In genomic region chr1:176861981-176862644, GRCm38 (mm10) we compare ENCODE assay signal across 8 mouse cellular contexts. TPM values are rescaled to one million over a fixed set of nuclear protein-coding genes. Genes with fewer than 3 reads are reported as not detected.
A peak's percentile ranks its signal among the peaks of the same experiment; 100 is the strongest.
DNase-seq lines count a peak whose midpoint lies in the region; ATAC-seq and TF ChIP-seq lines count a peak whose summit lies in the region.

No protein-coding gene starts in this region.

- no peak overlapping the region for H3ac ChIP-seq in C2C12 (ENCODE audit: control insufficient read depth, insufficient read length, low read depth)

- TF ChIP-seq CTCF in C2C12 (IDR thresholded peaks at IDR 0.05; ENCODE audit: control insufficient read depth, insufficient read depth, insufficient read length): peak; percentile 15
- peak; percentile 91 for TF ChIP-seq CTCF in kidney, postnatal 0 days (IDR thresholded peaks at IDR 0.05; ENCODE audit: low read depth)
- TF ChIP-seq CTCF in lung, embryonic 14.5 days (IDR thresholded peaks at IDR 0.05; ENCODE audit: low read depth): peak; percentile 85

- no peak overlapping the region for H3K9ac ChIP-seq in kidney, postnatal 0 days (ENCODE audit: low read depth, low read length)
- H3K9ac ChIP-seq in lung, embryonic 14.5 days: no peak overlapping the region

- H3K9me3 ChIP-seq in kidney, postnatal 0 days (replicated peaks; ENCODE audit: low read length): no peaks in the 10 kb centered on the region
- H3K9me3 ChIP-seq in lung, embryonic 14.5 days (ENCODE audit: low read depth, low read length): no peaks in the 10 kb centered on the region

- H3K27ac ChIP-seq in kidney, postnatal 0 days: no peak overlapping the region
- H3K27ac ChIP-seq in lung, embryonic 14.5 days (ENCODE audit: low read depth): no peak overlapping the region

- no peaks in the 10 kb centered on the region for H3K4me1 ChIP-seq in kidney, postnatal 0 days (replicated peaks; ENCODE audit: insufficient read depth, low read length)
- H3K4me1 ChIP-seq in lung, embryonic 14.5 days (ENCODE audit: insufficient read depth): no peaks in the 10 kb centered on the region

- no peaks in the 10 kb centered on the region for H3K79me2 ChIP-seq in C2C12 (ENCODE audit: control insufficient read depth, insufficient read depth)

- H3K4me3 ChIP-seq in C2C12 (ENCODE audit: insufficient read depth, poor library complexity, severe bottlenecking): no peak overlapping the region
- no peak overlapping the region for H3K4me3 ChIP-seq in kidney, postnatal 0 days (replicated peaks; ENCODE audit: low read depth, low read length)
- H3K4me3 ChIP-seq in lung, embryonic 14.5 days (ENCODE audit: low read depth, low read length): no peak overlapping the region

- H3K36me3 ChIP-seq in C2C12 (ENCODE audit: control insufficient read depth, insufficient read depth): no peaks in the 10 kb centered on the region
- H3K36me3 ChIP-seq in kidney, postnatal 0 days (ENCODE audit: insufficient read depth, low read length): no peaks in the 10 kb centered on the region
- H3K36me3 ChIP-seq in lung, embryonic 14.5 days (ENCODE audit: insufficient read depth): no peaks in the 10 kb centered on the region

- DNase-seq in Muller cell, postnatal 12 days (ENCODE audit: inconsistent ontology term): peak; percentile 28
- DNase-seq in cerebellum, adult 9-11 months: peak; percentile 60
- peak; percentile 37 for DNase-seq in gastrocnemius, postnatal 10 days
- peak; percentile 88 for DNase-seq in kidney, postnatal 0 days (ENCODE audit: low spot score)
- peak; percentile 93 for DNase-seq in lung, embryonic 14.5 days
- no peak for DNase-seq in ovary, postnatal 36 days (ENCODE audit: low spot score)

- H3K4me2 ChIP-seq in kidney, postnatal 0 days (ENCODE audit: low read length): no peak overlapping the region
- H3K4me2 ChIP-seq in lung, embryonic 14.5 days: no peak overlapping the region

- WGBS in kidney, postnatal 0 days: 59% methylated on average over 9 of the region's 9 CpGs
- WGBS in lung, embryonic 14.5 days: 55% methylated on average over 9 of the region's 9 CpGs

- H3K27me3 ChIP-seq in C2C12 (ENCODE audit: control insufficient read depth, insufficient read depth, insufficient read length): no peaks in the 10 kb centered on the region
- H3K27me3 ChIP-seq in kidney, postnatal 0 days (ENCODE audit: insufficient read depth, low read length): no peaks in the 10 kb centered on the region
- no peaks in the 10 kb centered on the region for H3K27me3 ChIP-seq in lung, embryonic 14.5 days (ENCODE audit: insufficient read depth, low read length)

- no peaks in the 10 kb centered on the region for H3K79me3 ChIP-seq in C2C12 (ENCODE audit: low read depth)

- no peak for ATAC-seq in kidney, postnatal 0 days (replicated peaks; ENCODE audit: low FRiP score, low read depth)
- ATAC-seq in lung, embryonic 14.5 days (ENCODE audit: insufficient read depth): peak; percentile 62
- ATAC-seq in neutrophil, adult 5-6 weeks (ENCODE audit: extremely low read depth, insufficient number of reproducible peaks, low FRiP score, poor library complexity, severe bottlenecking): peak; percentile 84

TF ChIP-seq in C2C12, 6 proteins besides CTCF, POLR2A, EP300 and RAD21:
- no peak for TF ChIP-seq MYOD1 (IDR thresholded peaks at IDR 0.05; ENCODE audit: control insufficient read depth, insufficient read length, low read depth)
- no peak for TF ChIP-seq FOSL1 (IDR thresholded peaks at IDR 0.05; ENCODE audit: insufficient read depth, low read length, poor library complexity, severe bottlenecking)

RNA-seq across cellular contexts. Expression of gene Sdccag8, which starts 47.7 kb away (rescaled TPM):
- polyA plus RNA-seq in C2C12 (2012; fragmentation: generic; extraction: Trizol): 5.8 TPM
- 1 to 10 TPM; 7.2 to 7.6 TPM for total RNA-seq in gastrocnemius, postnatal 10 days (2021)
- polyA plus RNA-seq in kidney, postnatal 0 days (2015; fragmentation: Nextera tagmentation; extraction: Ambion mirVana): 22.7 and 27.0 TPM in 2 replicates
- polyA plus RNA-seq in lung, embryonic 14.5 days (2014; fragmentation: Nextera tagmentation; extraction: Ambion mirVana): 14.4 and 17.0 TPM in 2 replicates
- 49.2 and 54.5 TPM in 2 replicates for total RNA-seq in neutrophil, adult 5-6 weeks (2017)

RNA-seq across cellular contexts. Expression of gene Cep170, which starts 48.2 kb away (rescaled TPM):
- polyA plus RNA-seq in C2C12 (2012; fragmentation: generic; extraction: Trizol): 15.1 TPM
- total RNA-seq in gastrocnemius, postnatal 10 days (2021): 10 to 100 TPM; 23.6 to 32.7 TPM
- 11.9 and 12.9 TPM in 2 replicates for polyA plus RNA-seq in kidney, postnatal 0 days (2015; fragmentation: Nextera tagmentation; extraction: Ambion mirVana)
- 29.5 and 31.7 TPM in 2 replicates for polyA plus RNA-seq in lung, embryonic 14.5 days (2014; fragmentation: Nextera tagmentation; extraction: Ambion mirVana)
- 97.6 and 113 TPM in 2 replicates for total RNA-seq in neutrophil, adult 5-6 weeks (2017)

Comparison
In these comparisons a context has a peak if more than half of its experiments do, and no peak if none do; other contexts are left out.
1. CTCF ChIP-seq: peak in every context shown above with its lines; median percentile 91 in kidney, postnatal 0 days; 85 in lung, embryonic 14.5 days; 15 in C2C12.